Mouse (Mus musculus): ENCODE measurements at regions not wholly inside any gene's neighbourhood (a gene's known extent, or its start where the extent isn't known, plus 50 kb on each side); places are given as distances from the start of the nearest gene placed in this dataset.

- no peak for TF ChIP-seq CTCF (IDR thresholded peaks at IDR 0.05; ENCODE audit: borderline replicate concordance, insufficient read depth, low read depth, low read length)
- no peak for TF ChIP-seq POLR2A (IDR thresholded peaks at IDR 0.05; ENCODE audit: borderline replicate concordance, insufficient read depth, low read length)
These were observed 564.6 kb upstream of the Cdh5 start for GRCm38 (mm10) chr8:103536856-103537255.
